Mouse (Mus musculus) ES-E14 (cell line): ENCODE measurements around the gene Trim54.

Experiments
- HCFC1 ChIP-seq: IDR thresholded peaks from 2 replicates; pipeline ENCODE4 v1.6.1; 2012; ENCODE audit warnings: low read length, inconsistent platforms, borderline replicate concordance; ENCODE audit not compliant: insufficient read depth
- MAFK ChIP-seq: IDR thresholded peaks from 2 replicates; pipeline ENCODE4 v1.6.1; 2014; ENCODE audit warnings: mild to moderate bottlenecking, low read depth, low read length, inconsistent platforms; ENCODE audit not compliant: insufficient read depth
- ZC3H11A ChIP-seq: IDR thresholded peaks from 2 replicates; pipeline ENCODE4 v1.6.1; 2012; ENCODE audit warnings: low read depth, mild to moderate bottlenecking, inconsistent platforms, low read length, borderline replicate concordance

DNA sequence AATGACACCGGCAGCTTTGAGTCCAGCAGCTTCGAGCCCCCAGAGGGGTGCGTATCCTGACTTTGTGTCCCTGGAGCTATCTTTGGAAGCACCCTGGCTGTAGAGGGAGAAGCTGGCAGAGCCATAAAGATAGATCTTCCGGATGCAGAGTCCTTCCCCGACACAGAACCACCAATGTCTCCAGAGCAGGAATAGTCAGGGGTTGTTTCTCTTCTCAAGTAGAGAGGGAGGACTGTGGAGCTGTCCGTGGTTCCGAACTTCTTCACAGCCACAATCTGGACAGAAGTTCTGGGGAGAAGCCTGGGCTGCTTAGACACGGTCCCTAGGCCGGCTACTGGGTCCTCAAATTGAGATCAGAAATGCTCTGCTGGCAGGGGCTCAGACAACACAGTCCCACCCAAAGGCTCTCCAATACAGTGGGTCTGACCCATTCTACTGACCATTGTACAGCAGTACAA lies 22.5 kb downstream of the Trim54 start:
- TF ChIP-seq HCFC1, result no peak
- no peak for TF ChIP-seq MAFK
- no peak for TF ChIP-seq ZC3H11A
